Mouse (Mus musculus) erythroblast, embryonic 14.5 days (primary cell): ENCODE data around the gene Hmgxb4.

Experiments
- GATA1 ChIP-seq: IDR thresholded peaks from 2 replicates; pipeline ENCODE4 v1.6.1; 2012; ENCODE audit warnings: low read length, inconsistent platforms, mixed read lengths
- TAL1 ChIP-seq: IDR thresholded peaks from 3 replicates; pipeline ENCODE4 v1.6.1; 2012; ENCODE audit warnings: low read length, inconsistent platforms, mixed read lengths

GRCm38 (mm10) chr8:74949445-74949844 lies 43.7 kb upstream of the Hmgxb4 start:
- TF ChIP-seq GATA1 (no peak), TAL1 (no peak)
